Mouse (Mus musculus): ENCODE results near the gene Gm3636. TPM values are rescaled to one million over a fixed set of nuclear protein-coding genes. Genes with fewer than 3 reads are reported as not detected.
A peak's percentile ranks its signal among the peaks of the same experiment; 100 is the strongest.
"Not testable (repeated sequence)": the region's sequence is repeated elsewhere in the genome, so short reads cannot be mapped to it uniquely, and the experiment has no call there.

Gm3636 gene
- polyA plus RNA-seq (2014; fragmentation: Nextera tagmentation; extraction: Ambion mirVana), result 5.7 and 6.1 TPM in 2 replicates

GRCm38 (mm10) chr14:6742232-6742631, at the start of gene Gm3636:
TSS of gene Gm3636 (minus strand) at chr14:6742332.
- not testable (repeated sequence) for H3K9me3 ChIP-seq (ENCODE audit: low read depth, low read length); H3K27ac ChIP-seq (ENCODE audit: low read depth); DNase-seq; H3K36me3 ChIP-seq (ENCODE audit: insufficient read depth); ATAC-seq (ENCODE audit: insufficient read depth); H3K4me3 ChIP-seq (ENCODE audit: low read depth, low read length); H3K27me3 ChIP-seq (ENCODE audit: insufficient read depth, low read length); H3K9ac ChIP-seq; H3K4me2 ChIP-seq; H3K4me1 ChIP-seq (ENCODE audit: insufficient read depth)
- no CpG with 5 or more reads among the region's 2 CpGs for WGBS

GRCm38 (mm10) chr14:6774311-6774710, 32.2 kb upstream of the Gm3636 start, which contains the start of gene Gm8362:
TSS of gene Gm8362 (minus strand) at chr14:6774411.
- not testable (repeated sequence) for H3K27ac ChIP-seq (ENCODE audit: low read depth); H3K9me3 ChIP-seq (ENCODE audit: low read depth, low read length); ATAC-seq (ENCODE audit: insufficient read depth); H3K27me3 ChIP-seq (ENCODE audit: insufficient read depth, low read length); H3K9ac ChIP-seq; H3K4me2 ChIP-seq; H3K36me3 ChIP-seq (ENCODE audit: insufficient read depth); DNase-seq; H3K4me3 ChIP-seq (ENCODE audit: low read depth, low read length); H3K4me1 ChIP-seq (ENCODE audit: insufficient read depth)
- WGBS, result 60% methylated on average over 1 of the region's 1 CpGs

- TF ChIP-seq CTCF (IDR thresholded peaks at IDR 0.05; ENCODE audit: low read depth), result peak; percentile 44
- not testable (repeated sequence) for ATAC-seq (ENCODE audit: insufficient read depth); H3K9ac ChIP-seq; H3K4me1 ChIP-seq (ENCODE audit: insufficient read depth); H3K9me3 ChIP-seq (ENCODE audit: low read depth, low read length); DNase-seq; H3K4me2 ChIP-seq; H3K27ac ChIP-seq (ENCODE audit: low read depth); H3K27me3 ChIP-seq (ENCODE audit: insufficient read depth, low read length); H3K36me3 ChIP-seq (ENCODE audit: insufficient read depth)
- WGBS, result 0% methylated on average over 2 of the region's 13 CpGs
- H3K4me3 ChIP-seq (ENCODE audit: low read depth, low read length), result peak overlapping the region; percentile 33; the same call in 1 of the 2 replicates
Observed at GRCm38 (mm10) chr14:6757231-6757536, 15.1 kb upstream of the Gm3636 start.

GRCm38 (mm10) chr14:6756384-6757230, 14.5 kb upstream of the Gm3636 start:
- DNase-seq, result peak; percentile 0
- not testable (repeated sequence) for H3K36me3 ChIP-seq (ENCODE audit: insufficient read depth); H3K9me3 ChIP-seq (ENCODE audit: low read depth, low read length); ATAC-seq (ENCODE audit: insufficient read depth); H3K4me1 ChIP-seq (ENCODE audit: insufficient read depth); H3K27me3 ChIP-seq (ENCODE audit: insufficient read depth, low read length); H3K27ac ChIP-seq (ENCODE audit: low read depth)
- Histone ChIP-seq H3K4me3 (ENCODE audit: low read depth, low read length) (peak overlapping the region; percentile 33), H3K9ac (peak overlapping the region; percentile 34), H3K4me2 (peak overlapping the region; percentile 49)
- WGBS, result 0% methylated on average over 17 of the region's 67 CpGs

GRCm38 (mm10) chr14:6720151-6720550, 22.0 kb downstream of the Gm3636 start, which contains the start of gene Gm8050:
TSS of gene Gm8050 (minus strand) at chr14:6720251.
- H3K4me1 ChIP-seq (ENCODE audit: insufficient read depth); DNase-seq; H3K4me3 ChIP-seq (ENCODE audit: low read depth, low read length); H3K36me3 ChIP-seq (ENCODE audit: insufficient read depth); H3K27me3 ChIP-seq (ENCODE audit: insufficient read depth, low read length); H3K27ac ChIP-seq (ENCODE audit: low read depth); H3K4me2 ChIP-seq; H3K9ac ChIP-seq; ATAC-seq (ENCODE audit: insufficient read depth); H3K9me3 ChIP-seq (ENCODE audit: low read depth, low read length): not testable (repeated sequence)
- WGBS, result no CpG with 5 or more reads among the region's 2 CpGs

Other genes with a start within 250 kb of the Gm3636 start
- gene Gm8356, start 205.0 kb downstream of the Gm3636 start, polyA plus RNA-seq (2014; fragmentation: Nextera tagmentation; extraction: Ambion mirVana), result not detected in 2 replicates
- 0.37 TPM in 1 of 2 replicates, not detected in the other for gene Gm3629, start 151.7 kb downstream of the Gm3636 start, polyA plus RNA-seq (2014; fragmentation: Nextera tagmentation; extraction: Ambion mirVana)
- gene Gm3460, start 119.9 kb downstream of the Gm3636 start, polyA plus RNA-seq (2014; fragmentation: Nextera tagmentation; extraction: Ambion mirVana), result not detected in 2 replicates
- not detected in 2 replicates for gene Gm10251, start 58.2 kb downstream of the Gm3636 start, polyA plus RNA-seq (2014; fragmentation: Nextera tagmentation; extraction: Ambion mirVana)
- gene Gm8050, start 22.1 kb downstream of the Gm3636 start, polyA plus RNA-seq (2014; fragmentation: Nextera tagmentation; extraction: Ambion mirVana), result not detected in 2 replicates
- gene Gm8362, start 32.1 kb upstream of the Gm3636 start, polyA plus RNA-seq (2014; fragmentation: Nextera tagmentation; extraction: Ambion mirVana), result not detected in 2 replicates
- not detected in 2 replicates for gene Gm3642, start 98.0 kb upstream of the Gm3636 start, polyA plus RNA-seq (2014; fragmentation: Nextera tagmentation; extraction: Ambion mirVana)
- 0.88 and 1.0 TPM in 2 replicates for gene Gm3667, start 147.6 kb upstream of the Gm3636 start, polyA plus RNA-seq (2014; fragmentation: Nextera tagmentation; extraction: Ambion mirVana)
- gene Gm6356, start 231.5 kb upstream of the Gm3636 start, polyA plus RNA-seq (2014; fragmentation: Nextera tagmentation; extraction: Ambion mirVana), result not detected in 2 replicates